Mouse (Mus musculus) testis, postnatal 10 days (tissue): ENCODE data around the gene Cxcl3.
"Not testable (repeated sequence)": the region's sequence is repeated elsewhere in the genome, so short reads cannot be mapped to it uniquely, and the experiment has no call there.

Experiments
- DNase-seq: peaks from one replicate; pipeline ENCODE4 v3.0.0; 2021; ENCODE audit warnings: low spot score

The Cxcl3 gene

DNA sequence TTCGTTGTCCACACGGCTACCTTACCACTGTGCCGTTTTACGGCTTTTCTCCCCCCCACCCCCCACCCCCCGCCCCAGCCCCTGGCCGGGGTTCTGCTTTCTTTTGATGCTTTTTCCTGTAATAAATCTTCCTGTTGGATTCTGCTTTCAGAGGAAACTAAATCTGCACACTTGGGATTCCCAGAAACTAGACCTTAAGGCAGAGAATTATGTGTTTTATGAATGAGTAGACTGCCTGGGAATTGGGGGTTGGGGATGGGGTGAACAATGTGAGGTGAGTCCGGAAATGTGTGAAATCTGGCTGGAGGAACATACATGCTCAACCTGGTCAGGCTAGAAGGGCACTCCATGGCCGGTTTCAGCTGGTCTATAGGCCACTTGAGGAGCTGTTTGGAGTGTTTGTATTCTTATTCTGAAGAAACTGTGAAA, 4.2 kb downstream of the Cxcl3 start:
- DNase-seq, result no peak

GRCm38 (mm10) chr5:90794195-90794625, 8.3 kb downstream of the Cxcl3 start, which contains the start of gene Cxcl15:
Gene Cxcl15, plus strand, starts transcription at chr5:90794534.
- DNase-seq, result no peak

DNA sequence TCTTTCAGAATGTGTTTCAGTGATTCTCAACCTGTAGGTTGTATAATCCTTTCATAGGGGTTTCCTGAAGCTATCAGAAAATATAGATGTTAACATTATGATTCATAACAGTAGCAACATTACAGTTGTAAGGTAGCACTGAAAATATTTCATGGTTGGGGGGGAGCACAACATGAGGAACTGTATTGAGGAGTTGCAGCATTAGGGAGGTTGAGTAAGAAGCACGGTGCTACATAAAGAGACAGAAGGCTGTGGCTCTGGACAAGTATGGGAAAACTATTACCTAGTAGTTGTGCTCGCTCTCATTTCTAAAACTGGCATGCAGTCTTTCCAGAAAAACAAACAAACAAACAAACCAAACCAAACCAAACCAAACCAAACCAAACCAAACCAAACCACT, 9.5 kb downstream of the Cxcl3 start:
- not testable (repeated sequence) for DNase-seq

- no peak for DNase-seq
These were observed 18.7 kb downstream of the Cxcl3 start for GRCm38 (mm10) chr5:90804574-90804973.

GRCm38 (mm10) chr5:90806050-90806449, 20.1 kb downstream of the Cxcl3 start:
- no peak for DNase-seq

- DNase-seq, result no peak
These were observed 21.5 kb downstream of the Cxcl3 start for GRCm38 (mm10) chr5:90807176-90807950.

DNA sequence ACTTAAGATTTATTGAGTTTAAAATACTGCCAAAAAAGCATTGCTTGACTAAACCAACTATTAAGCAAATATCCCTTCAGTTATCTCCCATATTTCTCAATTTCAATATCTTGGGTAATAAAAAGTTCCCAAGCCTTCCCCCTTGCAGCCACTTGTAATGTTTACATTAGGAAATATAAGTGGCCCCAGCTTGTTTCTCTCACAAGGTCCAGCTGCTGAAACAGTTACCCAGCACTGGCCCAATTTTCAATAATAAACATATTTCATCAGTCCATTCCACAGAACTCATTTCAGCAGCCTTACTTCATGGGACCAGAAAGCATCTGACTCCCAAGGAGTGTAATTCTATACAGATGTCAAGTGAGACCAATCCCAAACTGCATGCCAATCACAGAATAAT, 33.9 kb downstream of the Cxcl3 start:
- no peak for DNase-seq

DNA sequence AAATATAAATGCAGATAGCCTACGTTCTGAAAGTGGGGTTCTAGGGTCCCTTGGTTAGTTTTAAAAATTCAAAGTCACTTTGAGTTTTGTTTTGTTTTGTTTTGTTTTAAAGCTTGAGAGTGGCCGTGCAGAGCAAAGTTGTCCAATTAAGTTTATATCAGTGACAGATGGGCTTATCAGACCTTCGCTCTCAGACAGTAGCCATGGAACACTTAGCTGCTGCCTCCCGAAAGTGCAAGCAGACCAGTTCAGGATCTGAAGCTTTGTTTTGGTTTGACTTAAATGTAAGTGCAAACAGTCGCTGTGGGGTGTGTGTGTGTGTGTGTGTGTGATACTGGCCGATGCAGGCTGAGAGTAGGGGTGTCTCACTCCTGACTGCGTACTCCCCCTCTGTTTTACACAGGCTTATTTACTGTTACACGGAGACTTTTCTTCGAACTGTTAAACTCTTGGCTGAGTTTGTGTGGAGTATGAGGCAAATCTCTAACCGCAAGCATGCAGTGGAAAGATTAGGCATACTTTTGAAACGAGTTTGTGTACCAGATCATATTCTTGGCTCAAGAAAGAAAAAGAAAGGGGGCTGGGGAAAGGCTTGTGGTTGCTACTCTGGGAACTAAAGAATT, 46.4 kb downstream of the Cxcl3 start:
- no peak for DNase-seq

DNA sequence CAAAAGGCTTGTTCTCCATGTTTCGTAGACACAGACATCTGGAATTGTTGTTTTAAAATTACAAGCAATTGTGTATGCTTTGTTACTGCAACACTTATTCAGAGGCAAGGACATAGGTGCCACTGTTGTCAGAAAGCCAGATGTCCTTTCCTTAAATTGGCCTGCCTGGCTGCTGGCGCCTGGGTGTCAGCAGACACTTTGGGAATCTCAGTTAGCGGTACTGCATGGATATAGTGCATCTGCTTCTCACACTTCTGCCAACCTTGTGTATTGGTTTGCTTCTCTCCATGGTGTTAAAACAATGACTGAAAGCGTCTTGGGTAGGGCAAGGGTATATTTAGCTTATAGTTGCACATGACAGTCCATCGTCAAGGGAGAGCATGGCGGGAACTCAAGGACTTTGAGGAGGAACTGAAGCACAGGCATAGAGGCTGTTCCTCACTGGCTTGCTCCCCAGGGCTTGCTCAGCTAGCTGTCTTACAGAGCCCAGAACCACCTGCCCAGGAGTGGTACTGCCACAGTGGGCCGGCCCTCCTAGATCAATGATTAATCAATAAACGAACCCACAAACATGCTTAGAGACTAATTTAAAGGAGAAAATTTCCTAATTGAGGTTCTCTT, 47.0 kb downstream of the Cxcl3 start:
- DNase-seq, result no peak

GRCm38 (mm10) chr5:90834436-90834835, 48.5 kb downstream of the Cxcl3 start:
- DNase-seq, result no peak

DNA sequence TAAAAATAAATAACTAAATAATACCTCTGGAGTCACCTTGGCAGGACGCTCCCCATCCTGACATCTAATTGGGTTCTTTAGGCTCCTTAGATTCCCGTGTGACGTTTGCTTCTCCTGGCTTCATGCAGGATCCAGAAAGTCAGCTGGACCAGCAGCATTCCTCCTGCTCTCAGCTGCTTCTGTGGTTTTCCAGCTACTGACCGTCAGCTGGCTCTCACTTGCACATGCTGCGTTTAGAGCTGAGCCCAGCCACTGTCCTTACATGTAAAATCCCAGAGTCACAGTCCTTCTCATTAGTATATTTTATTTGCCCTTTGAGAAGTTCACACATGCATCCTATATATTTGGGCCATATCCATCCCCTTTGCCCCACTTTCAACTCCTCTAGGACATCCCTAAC, 52.7 kb downstream of the Cxcl3 start:
- DNase-seq, result no peak
